Mouse (Mus musculus): ENCODE data around the gene Hoxa6. TPM values are rescaled to one million over a fixed set of nuclear protein-coding genes. Genes with fewer than 3 reads are reported as not detected.

The Hoxa6 gene
- polyA plus RNA-seq (2016; fragmentation: Nextera tagmentation; extraction: Ambion mirVana): not detected in 2 replicates

DNA sequence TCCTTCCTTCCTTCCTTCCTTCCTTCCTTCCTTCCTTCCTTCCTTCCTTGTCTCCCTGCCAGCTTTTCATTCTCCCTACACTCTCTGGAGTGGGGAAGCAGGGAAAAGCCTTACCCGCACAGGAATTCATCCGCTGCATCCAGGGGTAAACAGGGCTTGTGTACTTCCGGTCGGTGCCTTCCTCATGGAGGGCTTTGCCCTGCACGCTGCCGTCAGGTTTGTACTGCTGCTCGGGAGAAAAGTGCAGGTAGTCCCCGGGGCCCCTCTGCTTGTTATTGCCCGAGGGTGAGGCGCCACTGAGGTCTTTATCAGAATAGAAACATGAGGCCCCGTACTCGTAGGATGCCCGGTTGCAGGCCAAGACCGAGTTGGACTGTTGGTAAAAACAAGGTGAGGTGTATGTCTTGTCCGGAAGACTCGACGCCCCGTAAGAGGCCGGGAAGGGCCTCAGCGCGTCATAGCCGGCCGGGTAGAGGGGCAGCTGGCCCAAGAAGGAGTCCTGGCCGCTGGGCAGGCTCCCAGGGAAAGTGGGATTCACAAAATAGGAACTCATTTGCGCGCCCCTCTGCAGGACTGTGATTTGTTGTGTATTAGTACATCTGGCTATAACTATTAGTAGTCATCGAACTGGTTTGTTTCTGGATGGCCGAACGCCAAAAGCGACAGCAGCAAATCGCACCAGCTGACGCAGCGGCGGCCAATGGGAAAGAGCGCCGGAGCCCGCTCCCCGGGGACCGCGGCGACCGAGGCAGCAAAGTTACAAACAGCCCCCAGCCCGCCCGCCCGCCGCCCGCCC is at the start of gene Hoxa6:
TSS of gene Hoxa6 (minus strand) at position 651 of the 796 bp plus-strand sequence.
- no peak within 1 kb of the TSS for H3K9ac ChIP-seq

DNA sequence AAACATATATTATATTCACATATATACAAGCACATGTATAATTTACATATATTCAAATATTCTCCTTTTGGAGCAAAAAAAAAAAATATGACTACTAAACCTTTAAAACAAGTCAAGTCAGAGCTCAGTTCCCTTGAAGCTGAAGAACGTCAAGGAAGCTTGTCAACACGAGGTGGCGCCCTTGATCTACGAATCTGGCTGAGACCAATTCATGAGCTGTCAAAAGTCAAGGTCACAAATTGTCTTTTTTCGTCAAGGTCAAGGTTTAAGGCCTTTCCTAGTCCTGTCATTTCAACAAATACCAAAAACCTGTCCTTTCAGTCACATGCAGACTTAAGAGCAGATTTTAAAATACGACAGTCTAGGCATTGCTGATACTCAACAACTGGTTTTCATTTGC is 48.4 kb upstream of the Hoxa6 start:
- H3K9me3 ChIP-seq: no peaks in the 10 kb centered on the region
- no peak for ATAC-seq (ENCODE audit: insufficient number of reproducible peaks, insufficient read depth, low FRiP score, low TSS enrichment)
- H3K27me3 ChIP-seq: peaks cover 81% of the 10 kb centered on the region

More for the DNA sequence above, at the start of gene Hoxa6:
- no peak for ATAC-seq (ENCODE audit: insufficient number of reproducible peaks, insufficient read depth, low FRiP score, low TSS enrichment)
- Histone ChIP-seq H3K4me2 (replicated peaks) (no peak within 1 kb of the TSS), H3K4me1 (0 out of 2 replicates have a peak, but pooled peaks cover 9% of the 10 kb centered on the region), H3K27ac (no peak within 1 kb of the TSS), H3K9me3 (no peaks in the 10 kb centered on the region), H3K27me3 (peaks cover 97% of the 10 kb centered on the region), H3K4me3 (no peak within 1 kb of the TSS), H3K36me3 (no peaks in the 10 kb centered on the region)
- WGBS: under 1% methylated on average over 47 of the region's 47 CpGs

DNA sequence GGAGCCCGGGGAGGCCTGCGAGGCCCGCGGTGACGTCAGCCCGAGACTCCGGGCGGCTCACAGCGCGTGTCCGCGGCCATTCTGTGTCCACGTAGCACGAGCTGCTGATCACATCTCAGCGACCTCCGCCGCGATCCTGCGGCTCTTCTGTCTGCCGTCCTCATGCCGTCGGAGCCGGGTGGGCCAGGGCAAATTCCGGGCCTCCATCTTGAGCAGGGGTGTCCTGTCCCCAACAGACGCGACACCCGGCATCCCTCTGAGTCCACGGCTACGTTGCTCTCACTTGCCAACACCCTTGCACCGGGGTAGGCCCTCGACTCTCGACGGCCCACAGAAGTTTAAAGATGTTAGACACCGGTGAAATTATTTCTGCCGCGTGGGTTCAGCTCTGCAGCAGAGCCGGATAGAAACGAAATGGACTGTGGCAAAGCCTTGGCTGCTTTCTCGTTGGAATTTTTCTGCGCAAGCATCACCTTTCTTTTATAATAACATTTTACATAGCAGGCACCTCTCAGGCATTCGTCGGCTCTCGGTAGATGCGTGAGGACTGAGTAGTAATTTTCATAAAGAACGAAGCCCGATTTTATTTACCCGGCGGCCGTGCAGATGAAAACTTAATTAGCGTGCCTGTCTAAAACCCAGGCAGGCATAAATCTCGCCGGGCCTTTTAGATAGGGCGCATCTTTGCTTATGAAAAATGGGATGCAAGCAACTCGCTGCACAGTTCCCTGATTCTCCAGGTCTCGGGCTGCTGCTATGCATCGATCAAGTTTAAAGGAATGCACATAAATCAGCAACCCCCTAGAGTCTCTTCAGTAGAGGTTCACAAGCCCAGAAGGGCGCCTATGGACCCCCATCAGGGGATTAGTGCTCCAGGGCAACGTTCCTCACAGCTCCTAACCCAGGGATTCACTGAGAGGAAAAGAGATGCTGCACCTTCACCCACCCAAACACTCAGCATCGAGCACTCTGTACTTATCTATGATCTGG is 45.3 kb upstream of the Hoxa6 start:
- Histone ChIP-seq H3K27me3 (peaks cover 83% of the 10 kb centered on the region), H3K4me1 (0 out of 2 replicates have a peak, but pooled peaks cover 4% of the 10 kb centered on the region), H3K9me3 (no peaks in the 10 kb centered on the region), H3K36me3 (no peaks in the 10 kb centered on the region), H3K9ac (no peak overlapping the region), H3K4me2 (replicated peaks) (no peak overlapping the region), H3K27ac (no peak overlapping the region), H3K4me3 (no peak overlapping the region)
- ATAC-seq (ENCODE audit: insufficient number of reproducible peaks, insufficient read depth, low FRiP score, low TSS enrichment): no peak
- WGBS: 1% methylated on average over 59 of the region's 59 CpGs

More for the DNA sequence above, 48.4 kb upstream of the Hoxa6 start:
- Histone ChIP-seq H3K27ac (no peak overlapping the region), H3K4me1 (peaks cover 8% of the 10 kb centered on the region; the same call in 1 of the 2 replicates), H3K9ac (no peak overlapping the region), H3K4me3 (no peak overlapping the region), H3K4me2 (replicated peaks) (no peak overlapping the region), H3K36me3 (no peaks in the 10 kb centered on the region)
- WGBS: under 1% methylated on average over 6 of the region's 6 CpGs

DNA sequence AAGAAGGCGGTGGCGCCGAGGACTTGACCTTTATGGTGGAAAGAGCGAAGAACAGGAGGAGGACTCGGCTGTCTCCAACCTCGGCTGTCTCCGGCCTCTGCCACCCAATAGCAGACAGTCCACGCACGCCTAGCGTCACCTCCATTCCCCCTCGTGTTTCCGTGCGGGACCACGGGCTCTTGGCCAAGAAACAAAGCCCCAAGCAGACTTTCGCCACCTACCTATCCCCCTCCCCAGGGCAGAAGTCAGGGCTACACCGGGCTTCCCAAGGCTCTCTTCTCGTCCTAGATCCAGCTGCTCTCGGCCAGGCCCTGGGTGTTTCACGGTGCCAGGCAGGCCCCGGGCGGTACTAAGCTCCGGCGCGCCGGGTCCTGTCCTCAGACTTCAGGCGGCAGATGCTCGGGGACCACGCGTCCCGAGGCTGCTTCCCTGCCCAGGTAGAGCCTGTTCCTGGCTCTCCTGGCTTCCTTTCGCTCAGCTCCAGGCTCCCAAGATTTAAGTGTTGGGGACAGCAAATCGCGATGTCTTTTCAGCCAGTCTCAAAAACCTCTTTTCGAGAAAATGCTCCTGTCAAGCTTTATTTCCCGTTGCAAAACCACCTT is 44.4 kb upstream of the Hoxa6 start:
- Histone ChIP-seq H3K9ac (no peak overlapping the region), H3K4me2 (replicated peaks) (no peak overlapping the region), H3K36me3 (no peaks in the 10 kb centered on the region), H3K4me3 (no peak overlapping the region), H3K27ac (no peak overlapping the region), H3K9me3 (no peaks in the 10 kb centered on the region), H3K4me1 (0 out of 2 replicates have a peak, but pooled peaks cover 4% of the 10 kb centered on the region), H3K27me3 (peaks cover 83% of the 10 kb centered on the region)
- WGBS: under 1% methylated on average over 35 of the region's 35 CpGs
- no peak for ATAC-seq (ENCODE audit: insufficient number of reproducible peaks, insufficient read depth, low FRiP score, low TSS enrichment)

DNA sequence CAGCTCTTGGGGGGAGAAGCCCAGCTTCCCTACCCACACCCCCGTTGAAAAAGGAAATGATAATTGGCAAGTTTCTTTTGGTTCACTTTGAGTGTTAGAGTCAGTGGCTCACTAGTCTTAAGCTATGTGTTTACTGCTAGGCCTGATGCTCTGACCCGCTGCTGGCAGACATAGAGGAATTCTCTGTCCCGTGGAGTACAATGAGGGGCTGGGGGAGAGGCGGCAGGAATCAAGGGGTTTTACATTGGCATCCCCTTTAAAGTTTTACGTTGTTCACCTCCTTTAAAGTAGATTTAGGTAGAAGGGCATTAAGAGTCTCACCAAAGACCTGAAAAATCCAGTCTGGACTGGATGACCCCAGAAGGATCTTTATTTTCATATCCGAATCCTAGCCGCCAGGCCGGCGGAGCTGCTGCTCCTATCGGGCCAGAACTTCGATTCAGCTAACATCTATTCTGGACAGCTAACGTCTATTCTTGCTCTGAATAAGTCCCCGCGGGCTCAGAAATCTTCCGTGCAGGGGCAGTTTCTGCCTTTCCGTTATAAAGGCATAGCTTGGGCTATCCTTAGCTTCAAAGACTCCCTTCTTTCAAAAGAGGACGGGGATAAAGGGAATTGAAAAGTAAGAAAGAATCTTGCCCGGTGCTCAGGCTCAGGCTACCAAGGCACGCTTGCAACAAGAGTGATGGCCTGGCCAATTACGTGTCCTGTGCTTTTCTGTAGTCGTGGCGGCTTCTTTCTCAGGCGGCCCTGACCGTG is 43.7 kb upstream of the Hoxa6 start:
- peaks cover 84% of the 10 kb centered on the region for H3K27me3 ChIP-seq
- no peak overlapping the region for H3K27ac ChIP-seq
- 0 out of 2 replicates have a peak, but pooled peaks cover 4% of the 10 kb centered on the region for H3K4me1 ChIP-seq
- H3K36me3 ChIP-seq: no peaks in the 10 kb centered on the region
- no peak overlapping the region for H3K4me3 ChIP-seq
- ATAC-seq (ENCODE audit: insufficient number of reproducible peaks, insufficient read depth, low FRiP score, low TSS enrichment): no peak
- H3K9me3 ChIP-seq: no peaks in the 10 kb centered on the region
- H3K9ac ChIP-seq: no peak overlapping the region
- WGBS: 1% methylated on average over 24 of the region's 24 CpGs
- no peak overlapping the region for H3K4me2 ChIP-seq (replicated peaks)

DNA sequence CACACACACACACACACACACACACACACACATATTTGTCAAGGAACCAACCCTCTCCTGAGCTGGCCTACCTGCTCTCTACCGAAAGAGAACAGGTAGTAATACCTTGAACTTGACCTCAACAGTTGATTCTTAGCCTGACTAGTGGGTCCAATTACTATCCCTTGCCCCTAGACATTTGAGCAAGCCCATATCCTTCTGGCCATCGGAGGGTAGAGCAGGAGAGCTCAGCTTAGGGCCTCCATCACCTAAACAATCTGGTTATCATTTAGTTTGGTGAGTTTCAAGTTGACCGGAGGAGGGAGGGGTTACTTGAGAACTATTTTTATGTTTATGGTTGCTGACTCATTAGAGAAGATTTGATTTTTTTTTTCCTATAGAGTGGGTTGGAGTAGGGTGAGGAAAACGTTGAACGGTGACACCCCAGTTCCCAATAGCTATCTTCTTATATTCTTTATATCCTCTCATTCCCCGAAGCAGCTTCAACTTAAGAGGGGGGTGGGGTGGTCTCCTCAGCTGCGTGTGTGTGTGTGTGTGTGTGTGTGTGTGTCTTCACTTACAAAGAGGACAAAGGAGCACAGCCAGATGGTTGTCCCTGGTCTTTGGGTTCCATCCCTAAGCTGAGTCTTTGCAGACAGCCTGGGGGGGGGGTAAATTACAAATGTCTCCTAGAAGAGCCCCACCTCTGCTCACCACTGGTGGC is 42.8 kb upstream of the Hoxa6 start:
- Histone ChIP-seq H3K4me2 (replicated peaks) (no peak overlapping the region), H3K9ac (no peak overlapping the region), H3K9me3 (no peaks in the 10 kb centered on the region), H3K4me1 (0 out of 2 replicates have a peak, but pooled peaks cover 4% of the 10 kb centered on the region), H3K27ac (no peak overlapping the region), H3K4me3 (no peak overlapping the region), H3K27me3 (peaks cover 87% of the 10 kb centered on the region), H3K36me3 (no peaks in the 10 kb centered on the region)
- 4% methylated on average over 7 of the region's 7 CpGs for WGBS
- ATAC-seq (ENCODE audit: insufficient number of reproducible peaks, insufficient read depth, low FRiP score, low TSS enrichment): no peak

DNA sequence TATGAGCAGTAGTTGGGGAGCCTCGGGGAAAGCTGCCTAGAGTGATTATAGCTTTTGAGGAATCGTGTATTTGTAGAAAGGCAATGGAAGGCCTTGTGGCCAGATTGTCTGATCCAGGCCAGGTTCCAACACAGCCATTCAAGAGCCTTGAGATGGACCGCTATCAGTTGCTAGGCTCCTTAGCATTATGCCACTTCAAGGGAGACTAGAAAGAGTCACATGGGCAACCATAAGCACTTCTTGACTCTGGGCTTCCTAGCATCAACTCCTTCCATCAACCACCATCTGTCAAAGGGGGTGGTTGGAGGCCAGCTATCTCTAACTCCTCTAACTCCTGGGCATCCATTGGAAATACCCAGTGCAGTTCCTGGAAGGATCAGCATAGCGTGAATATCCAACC is 41.3 kb upstream of the Hoxa6 start:
- Histone ChIP-seq H3K9ac (no peak overlapping the region), H3K4me2 (replicated peaks) (no peak overlapping the region), H3K9me3 (no peaks in the 10 kb centered on the region), H3K27me3 (peaks cover 91% of the 10 kb centered on the region), H3K36me3 (no peaks in the 10 kb centered on the region), H3K4me1 (0 out of 2 replicates have a peak, but pooled peaks cover 7% of the 10 kb centered on the region), H3K4me3 (no peak overlapping the region), H3K27ac (no peak overlapping the region)
- WGBS: 0% methylated on average over 4 of the region's 4 CpGs
- no peak for ATAC-seq (ENCODE audit: insufficient number of reproducible peaks, insufficient read depth, low FRiP score, low TSS enrichment)

DNA sequence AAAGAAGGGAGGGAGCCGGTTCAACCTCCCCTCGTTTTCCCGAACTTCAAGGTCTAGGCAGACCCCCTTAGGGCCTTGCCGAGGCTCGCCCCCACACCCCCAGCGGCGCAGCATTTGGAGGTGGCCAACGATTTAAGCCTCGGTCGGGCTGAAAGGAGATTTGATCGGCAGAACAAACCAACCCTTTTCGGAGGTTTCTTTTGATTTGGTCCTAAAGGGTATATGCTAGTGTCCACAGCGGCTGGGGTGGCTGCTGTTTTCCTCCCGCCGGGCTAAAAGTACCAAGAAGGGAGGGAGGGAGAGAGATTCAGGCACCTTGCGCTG is 40.9 kb upstream of the Hoxa6 start:
- no peak overlapping the region for H3K27ac ChIP-seq
- H3K4me1 ChIP-seq: 0 out of 2 replicates have a peak, but pooled peaks cover 7% of the 10 kb centered on the region
- 0% methylated on average over 16 of the region's 16 CpGs for WGBS
- no peak overlapping the region for H3K4me3 ChIP-seq
- no peaks in the 10 kb centered on the region for H3K9me3 ChIP-seq
- H3K9ac ChIP-seq: no peak overlapping the region
- ATAC-seq (ENCODE audit: insufficient number of reproducible peaks, insufficient read depth, low FRiP score, low TSS enrichment): no peak
- no peaks in the 10 kb centered on the region for H3K36me3 ChIP-seq
- peaks cover 93% of the 10 kb centered on the region for H3K27me3 ChIP-seq
- no peak overlapping the region for H3K4me2 ChIP-seq (replicated peaks)

DNA sequence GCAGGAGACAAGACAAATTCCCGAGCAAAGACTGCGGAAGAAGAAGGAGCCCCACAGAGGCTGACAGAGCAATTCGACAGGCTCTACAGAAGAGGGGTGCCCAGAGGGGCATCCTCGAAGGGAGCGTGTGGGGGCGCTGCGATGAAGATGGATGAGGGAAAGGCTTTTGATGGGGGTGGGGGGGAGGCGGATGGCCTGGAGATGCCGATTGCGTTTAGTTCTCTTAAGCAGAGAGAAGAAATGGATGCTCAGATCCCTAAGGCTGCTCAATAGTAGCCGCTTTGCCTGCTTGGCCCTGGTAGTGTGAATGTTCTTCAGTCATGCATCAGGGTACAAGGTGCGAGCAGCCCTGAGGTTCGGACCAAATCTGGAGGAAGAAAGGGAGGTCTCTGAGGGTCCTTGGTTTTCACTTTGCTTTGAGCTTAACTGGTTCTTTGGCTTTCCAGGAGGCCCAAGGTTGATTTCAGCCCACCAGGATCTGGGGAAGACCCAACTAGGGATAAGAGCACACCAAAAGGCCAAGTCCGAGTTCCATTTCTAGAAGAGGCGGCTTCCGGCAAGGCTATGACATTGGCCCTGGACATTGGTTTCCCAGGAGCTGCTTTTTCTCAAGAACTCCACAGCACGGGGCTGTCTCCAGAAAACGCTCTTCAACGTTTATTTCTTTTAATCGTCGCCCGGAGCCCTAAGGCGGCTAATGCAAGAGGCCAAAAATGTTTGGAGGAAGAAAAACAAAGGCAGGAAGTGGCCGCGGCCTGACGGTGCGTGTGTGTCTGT is 40.3 kb upstream of the Hoxa6 start:
- H3K27me3 ChIP-seq: peaks cover 95% of the 10 kb centered on the region
- H3K4me1 ChIP-seq: 0 out of 2 replicates have a peak, but pooled peaks cover 7% of the 10 kb centered on the region
- ATAC-seq (ENCODE audit: insufficient number of reproducible peaks, insufficient read depth, low FRiP score, low TSS enrichment): no peak
- under 1% methylated on average over 27 of the region's 27 CpGs for WGBS
- no peak overlapping the region for H3K27ac ChIP-seq
- no peaks in the 10 kb centered on the region for H3K9me3 ChIP-seq
- H3K9ac ChIP-seq: no peak overlapping the region
- H3K4me2 ChIP-seq (replicated peaks): no peak overlapping the region
- no peak overlapping the region for H3K4me3 ChIP-seq
- no peaks in the 10 kb centered on the region for H3K36me3 ChIP-seq
